Mouse (Mus musculus) erythroblast, embryonic 14.5 days (primary cell): Measurements from ENCODE around the gene Zfp473.

Source experiments
- GATA1 ChIP-seq: IDR thresholded peaks from 2 replicates; pipeline ENCODE4 v1.6.1; 2012; ENCODE audit warnings: low read length, inconsistent platforms, mixed read lengths
- TAL1 ChIP-seq: IDR thresholded peaks from 3 replicates; pipeline ENCODE4 v1.6.1; 2012; ENCODE audit warnings: low read length, inconsistent platforms, mixed read lengths

GRCm38 (mm10) chr7:44708574-44708973, 42.3 kb downstream of the Zfp473 start, which contains the start of gene Izumo2:
- TF ChIP-seq TAL1, result no peak
- TF ChIP-seq GATA1, result no peak
